Mouse (Mus musculus): ENCODE measurements around the gene Gsg1l.

DNA sequence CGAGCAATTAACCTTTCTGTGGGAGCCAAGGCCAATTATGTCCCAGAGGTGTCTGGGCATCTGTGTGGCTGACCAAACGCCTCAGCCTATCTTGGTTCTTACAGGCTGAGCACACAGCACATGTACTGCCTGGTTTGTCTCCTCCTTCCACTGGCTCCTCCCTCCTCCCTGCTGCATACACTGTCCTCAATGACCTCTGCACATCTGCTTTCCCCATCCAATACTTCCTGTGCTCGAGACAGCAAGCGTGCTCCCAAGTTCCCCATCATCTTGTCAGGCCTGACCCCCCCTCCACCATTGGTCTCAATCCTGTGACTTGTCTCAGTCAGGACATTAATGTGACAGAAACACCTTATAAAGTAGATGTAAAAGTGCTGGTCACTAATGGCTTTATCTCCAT is 108.3 kb downstream of the Gsg1l start:
- no peak for TF ChIP-seq POLR2A (IDR thresholded peaks at IDR 0.05; ENCODE audit: low read depth, low read length)
- TF ChIP-seq CTCF (IDR thresholded peaks at IDR 0.05; ENCODE audit: extremely low read depth, insufficient read depth, insufficient read length, insufficient replicate concordance): no peak
